In genomic region chr13:8587447-8587846, GRCm38 (mm10) we compare ENCODE assay signal across 24 mouse cellular contexts.
"Had no signal": no experiment of that assay in that cellular context is flagged by ENCODE, and none has a peak within 500 bp of the region (broad histone marks: within the 10 kb centered on the region; RNA-seq: fewer than 3 reads in every experiment).

No protein-coding gene starts in this region.

- DNase-seq: gastrocnemius, postnatal 14 days; gastrocnemius, postnatal 36 days; heart, adult 11 months; heart, adult 2 months; heart, postnatal 14 days; heart, postnatal 36 days; kidney, adult 11 months; kidney, adult 2 months; kidney, adult 9 months; kidney, postnatal 14 days; kidney, postnatal 36 days; layer of hippocampus, adult 9-11 months; layer of hippocampus, postnatal 36 days; left cerebral cortex, postnatal 4 days had no signal

- H3K27ac ChIP-seq: heart, adult 2 months; heart, embryonic 13.5 days; heart, embryonic 15.5 days; hindbrain, embryonic 13.5 days; kidney, embryonic 15.5 days; kidney, postnatal 0 days; limb, embryonic 13.5 days; limb, embryonic 15.5 days; liver, embryonic 12.5 days had no signal

- H3K36me3 ChIP-seq: heart, embryonic 13.5 days; heart, embryonic 15.5 days; hindbrain, embryonic 13.5 days; kidney, embryonic 15.5 days; limb, embryonic 13.5 days; limb, embryonic 15.5 days; liver, embryonic 12.5 days had no signal

- ATAC-seq: hindbrain, embryonic 16.5 days; intestine, embryonic 16.5 days; liver, embryonic 12.5 days had no signal

- H3K9me3 ChIP-seq: heart, embryonic 13.5 days; heart, embryonic 15.5 days; hindbrain, embryonic 13.5 days; kidney, embryonic 15.5 days; limb, embryonic 13.5 days; limb, embryonic 15.5 days; liver, embryonic 12.5 days had no signal

- H3K4me3 ChIP-seq: heart, adult 2 months; heart, embryonic 13.5 days; heart, embryonic 15.5 days; hindbrain, embryonic 13.5 days; kidney, embryonic 15.5 days; limb, embryonic 13.5 days; limb, embryonic 15.5 days; liver, embryonic 12.5 days had no signal

- H3K4me1 ChIP-seq: heart, embryonic 13.5 days; heart, embryonic 15.5 days; kidney, embryonic 15.5 days; limb, embryonic 13.5 days; limb, embryonic 15.5 days; liver, embryonic 12.5 days had no signal

- H3K27me3 ChIP-seq: heart, embryonic 13.5 days; heart, embryonic 15.5 days; hindbrain, embryonic 13.5 days; kidney, embryonic 15.5 days; limb, embryonic 13.5 days; limb, embryonic 15.5 days; liver, embryonic 12.5 days had no signal

- H3K9ac ChIP-seq: heart, embryonic 13.5 days; heart, embryonic 15.5 days; hindbrain, embryonic 13.5 days; kidney, embryonic 15.5 days; limb, embryonic 13.5 days; limb, embryonic 15.5 days; liver, embryonic 12.5 days had no signal

- H3K4me2 ChIP-seq: heart, embryonic 13.5 days; heart, embryonic 15.5 days; hindbrain, embryonic 13.5 days; kidney, embryonic 15.5 days; limb, embryonic 13.5 days; limb, embryonic 15.5 days; liver, embryonic 12.5 days had no signal
